Mouse (Mus musculus): ENCODE results near the gene Pla2g4a.

Gene Pla2g4a

DNA sequence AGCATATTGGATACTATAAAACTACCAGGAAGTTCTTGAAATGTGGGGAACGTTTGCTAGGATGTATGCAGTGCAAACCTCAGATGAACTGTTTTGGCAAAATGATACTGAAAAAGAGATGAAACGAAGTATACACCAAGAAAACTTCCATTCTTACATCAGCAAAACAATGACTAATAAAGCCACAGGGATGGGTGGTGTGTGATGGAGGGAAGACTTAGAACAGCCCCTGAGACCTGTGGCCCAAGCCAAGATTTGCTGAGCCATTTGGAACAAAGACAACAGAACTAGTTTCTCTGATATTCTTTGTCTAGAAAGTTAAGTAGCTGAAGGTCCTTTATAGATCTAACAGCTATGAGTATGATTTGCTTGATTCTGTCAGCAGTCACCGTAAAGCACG lies 105.5 kb downstream of the Pla2g4a start:
- in situ Hi-C loops (cut with MboI, MseI), result loop anchor here in 1 of 2 experiments (5.0 kb wide), 1 partner anchor 397 kb away; no protein-coding TSS in a partner anchor

DNA sequence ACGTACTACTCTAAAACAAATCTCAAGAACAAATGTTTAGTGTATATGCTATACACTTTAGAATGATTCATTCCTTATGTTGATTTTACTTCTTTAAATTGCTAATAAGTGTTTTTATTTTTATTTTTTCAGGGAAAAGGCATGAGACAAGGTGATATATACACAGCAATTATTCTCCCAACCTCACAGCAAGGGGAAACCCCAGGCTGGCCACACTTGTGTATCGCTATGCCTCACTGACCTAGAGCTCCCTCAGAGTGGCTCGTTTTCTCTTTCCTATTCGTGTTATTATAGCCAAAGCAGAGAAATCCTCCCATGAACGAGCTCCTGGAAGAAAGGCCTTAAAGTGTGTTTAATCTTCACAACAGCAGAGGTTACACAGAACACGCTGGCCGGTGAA lies 106.2 kb downstream of the Pla2g4a start:
- in situ Hi-C loops (cut with MboI, MseI), result loop anchor here in 1 of 2 experiments (5.0 kb wide), 1 partner anchor 397 kb away; no protein-coding TSS in a partner anchor

DNA sequence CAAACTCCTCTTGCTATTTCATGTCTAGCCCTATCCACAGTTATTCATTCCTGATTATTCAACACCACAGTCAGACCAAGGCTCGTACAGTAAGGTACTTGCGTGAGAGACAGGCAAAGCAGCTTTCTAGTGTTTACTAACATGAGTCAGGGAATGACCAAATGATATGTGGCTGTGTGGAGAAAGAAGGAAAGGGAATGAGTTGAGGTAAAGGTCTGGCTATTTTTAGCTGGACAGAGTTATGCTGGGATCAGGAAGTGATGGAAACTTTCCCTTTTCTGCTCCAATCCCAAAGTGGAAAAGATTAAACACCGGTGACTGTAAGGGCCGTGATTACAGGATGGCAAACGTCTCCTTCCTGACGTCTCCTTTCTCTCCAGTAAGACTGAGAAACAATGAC lies 114.4 kb downstream of the Pla2g4a start:
- in situ Hi-C loops (cut with MboI, MseI), result loop anchor here in 1 of 2 experiments (10.0 kb wide), 1 partner anchor 538 kb away; no protein-coding TSS in a partner anchor

DNA sequence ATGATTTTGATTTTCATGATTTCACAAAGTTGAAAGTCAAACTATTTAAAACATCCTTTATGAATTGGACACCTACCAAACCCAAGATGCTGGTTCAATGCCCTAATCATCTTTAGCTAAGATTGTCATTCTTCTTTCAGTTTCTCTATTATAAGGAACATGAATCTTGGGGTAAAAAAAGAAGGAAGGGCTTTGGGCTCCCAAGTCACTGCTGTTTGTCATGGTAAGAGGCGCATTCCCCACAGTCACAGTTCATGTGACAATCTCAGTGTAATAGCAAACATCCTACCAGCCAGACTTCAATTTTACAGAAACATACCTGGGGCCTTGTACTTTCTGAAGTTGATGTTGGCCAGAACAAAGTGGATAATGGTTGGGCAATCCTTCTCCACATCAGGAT lies 119.2 kb downstream of the Pla2g4a start:
- in situ Hi-C loops (cut with MboI, MseI), result loop anchor here in 1 of 2 experiments (10.0 kb wide), 1 partner anchor 543 kb away; no protein-coding TSS in a partner anchor

DNA sequence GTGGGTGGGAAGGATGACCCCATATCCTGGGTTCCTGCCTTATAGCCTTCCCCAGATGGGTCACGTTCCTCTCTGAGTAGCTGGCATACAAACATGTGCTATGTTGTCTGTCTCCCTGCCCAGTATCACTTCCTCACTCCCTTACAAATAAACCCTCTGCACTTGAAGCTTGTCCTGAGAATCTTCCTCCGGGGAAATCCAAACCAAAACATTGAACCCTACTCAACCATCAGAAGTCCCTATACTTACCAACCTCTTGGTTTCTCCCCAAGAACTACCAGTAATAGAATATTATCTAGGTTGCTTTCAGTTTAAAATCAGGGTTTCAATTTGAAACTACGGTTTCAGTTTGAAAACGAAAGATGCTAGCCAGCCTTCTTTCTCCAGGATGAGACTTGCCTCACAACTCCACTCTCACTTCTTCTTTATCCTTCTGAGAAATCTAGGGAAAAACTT lies 120.1 kb downstream of the Pla2g4a start:
- in situ Hi-C loops (cut with MboI, MseI), result loop anchor here in 1 of 2 experiments (10.0 kb wide), 1 partner anchor 544 kb away; no protein-coding TSS in a partner anchor

DNA sequence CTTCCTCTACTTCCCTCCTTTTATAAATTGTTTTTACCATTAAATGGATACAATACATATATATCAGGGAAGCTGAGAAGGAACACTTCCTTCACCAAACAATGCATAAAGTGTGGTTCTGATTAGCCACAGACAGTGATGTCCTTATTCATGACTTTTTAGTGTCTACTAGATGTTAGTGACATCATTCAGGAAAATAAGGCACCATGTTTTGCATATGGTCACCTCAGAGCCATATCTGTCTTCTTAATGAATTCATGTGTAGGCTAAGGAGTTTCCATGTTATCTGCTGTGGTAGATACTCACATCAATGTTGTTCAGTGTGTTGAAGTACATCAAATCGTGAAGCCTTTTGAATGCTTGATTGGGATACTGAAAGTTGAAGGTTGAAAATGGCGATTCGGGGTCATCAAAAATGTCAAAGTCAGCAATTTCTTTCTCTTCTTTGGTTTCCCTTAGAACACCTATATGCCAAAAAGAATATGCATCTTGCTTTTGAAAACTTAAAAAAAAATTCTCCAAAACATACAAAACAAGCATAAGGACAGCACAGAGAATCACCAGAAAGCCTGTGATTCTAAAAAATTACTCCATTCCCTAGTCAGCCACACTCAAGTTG lies 120.7 kb downstream of the Pla2g4a start:
- in situ Hi-C loops (cut with MboI, MseI), result loop anchor here in 1 of 2 experiments (10.0 kb wide), 1 partner anchor 544 kb away; no protein-coding TSS in a partner anchor

DNA sequence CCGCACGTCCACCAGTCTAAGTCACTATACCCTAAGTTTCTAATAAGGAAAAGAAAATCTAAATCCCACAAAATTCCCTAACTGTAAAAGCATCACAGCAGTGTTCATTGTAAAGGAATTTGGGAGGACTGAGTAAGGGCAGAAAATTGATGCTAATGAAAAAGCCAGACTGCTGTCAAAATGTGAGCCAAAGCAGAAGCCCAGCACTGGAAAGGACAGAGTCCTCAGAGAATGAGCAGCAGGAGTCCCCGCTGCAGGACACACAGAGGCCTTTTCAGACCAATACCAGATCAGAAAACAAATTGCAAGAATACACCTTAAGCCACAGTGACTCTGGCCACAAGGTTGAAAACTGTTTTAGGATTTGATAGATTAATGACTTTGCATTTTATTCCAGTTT lies 124.6 kb downstream of the Pla2g4a start:
- in situ Hi-C loops (cut with MboI, MseI), result loop anchor here in 1 of 2 experiments (5.0 kb wide), 1 partner anchor 431 kb away; no protein-coding TSS in a partner anchor

DNA sequence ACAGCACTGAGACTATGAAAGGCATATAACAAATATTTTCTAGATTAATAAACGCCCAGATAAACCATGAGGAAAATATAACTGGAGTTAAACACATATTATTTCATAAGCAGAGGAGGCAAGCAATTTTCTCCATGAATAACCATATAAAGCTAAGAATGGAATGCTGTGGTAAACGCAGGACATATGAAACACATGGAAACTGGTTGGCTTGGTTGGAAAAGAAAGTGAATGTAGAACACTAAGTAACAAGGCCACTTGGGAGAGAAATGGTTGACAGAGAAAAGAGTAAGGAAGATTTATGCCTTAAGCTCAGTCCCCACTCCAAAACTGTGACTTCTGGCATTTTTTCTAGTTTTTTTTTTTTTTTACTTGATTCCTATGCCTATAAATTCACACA lies 127.2 kb downstream of the Pla2g4a start:
- in situ Hi-C loops (cut with MboI, MseI), result loop anchor here in 1 of 2 experiments (5.0 kb wide), 1 partner anchor 428 kb away; no protein-coding TSS in a partner anchor

DNA sequence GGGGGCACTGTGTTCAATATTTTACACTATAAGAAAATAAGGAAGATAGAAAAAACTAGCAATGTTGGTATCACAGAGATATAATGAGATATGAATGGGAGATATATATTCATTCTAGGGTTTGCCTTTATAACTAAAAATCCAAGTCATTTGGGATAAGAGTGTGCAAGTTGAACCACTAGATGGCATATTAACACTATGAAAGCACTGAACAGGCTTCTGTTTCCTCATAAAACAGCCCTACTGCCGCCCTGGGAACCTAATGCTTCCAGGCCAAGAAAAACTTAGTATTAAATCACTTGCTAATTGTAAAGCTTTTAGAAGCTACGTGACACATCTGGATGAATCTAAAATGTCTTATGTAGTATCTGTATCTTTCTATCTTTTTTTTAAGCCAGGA lies 128.1 kb downstream of the Pla2g4a start:
- in situ Hi-C loops (cut with MboI, MseI), result loop anchor here in 1 of 2 experiments (5.0 kb wide), 1 partner anchor 429 kb away; no protein-coding TSS in a partner anchor

DNA sequence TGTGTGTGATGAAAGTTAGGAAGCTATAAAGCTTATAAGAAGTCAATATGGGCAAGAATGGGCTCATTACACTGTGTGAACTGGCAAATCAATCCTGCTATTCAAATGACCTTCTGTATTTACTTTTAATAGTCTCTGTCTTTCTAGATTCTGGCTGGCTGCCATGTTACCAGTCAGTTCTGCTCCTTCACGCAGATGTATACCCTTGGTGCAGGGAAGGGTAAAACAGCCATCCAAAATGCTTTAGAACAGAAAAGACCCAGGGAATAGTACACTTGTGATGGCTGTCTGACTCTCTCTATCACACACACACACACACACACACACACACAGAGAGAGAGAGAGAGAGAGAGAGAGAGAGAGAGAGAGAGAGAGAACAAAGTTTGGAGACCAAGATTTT lies 128.6 kb downstream of the Pla2g4a start:
- in situ Hi-C loops (cut with MboI, MseI), result loop anchor here in 1 of 2 experiments (5.0 kb wide), 1 partner anchor 430 kb away; no protein-coding TSS in a partner anchor

DNA sequence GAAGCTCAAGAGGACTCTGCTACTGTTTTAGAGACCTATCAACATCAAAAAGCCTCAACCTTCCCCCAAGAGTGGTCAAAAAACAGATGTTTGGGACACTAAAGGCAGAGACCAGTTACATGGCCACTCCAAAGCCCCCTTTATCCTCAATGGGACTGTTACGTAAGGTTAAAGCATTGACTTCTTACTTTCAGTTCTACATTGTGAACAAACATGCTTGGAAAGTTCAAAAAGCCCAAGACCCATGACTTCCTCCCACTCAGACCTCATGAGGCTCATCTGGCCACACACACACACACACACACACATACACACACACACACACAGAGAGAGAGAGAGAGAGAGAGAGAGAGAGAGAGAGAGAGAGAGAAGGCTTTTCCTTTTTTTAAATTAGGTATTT lies 130.0 kb downstream of the Pla2g4a start:
- in situ Hi-C loops (cut with MboI, MseI), result loop anchor here in 1 of 2 experiments (5.0 kb wide), 1 partner anchor 431 kb away; no protein-coding TSS in a partner anchor

DNA sequence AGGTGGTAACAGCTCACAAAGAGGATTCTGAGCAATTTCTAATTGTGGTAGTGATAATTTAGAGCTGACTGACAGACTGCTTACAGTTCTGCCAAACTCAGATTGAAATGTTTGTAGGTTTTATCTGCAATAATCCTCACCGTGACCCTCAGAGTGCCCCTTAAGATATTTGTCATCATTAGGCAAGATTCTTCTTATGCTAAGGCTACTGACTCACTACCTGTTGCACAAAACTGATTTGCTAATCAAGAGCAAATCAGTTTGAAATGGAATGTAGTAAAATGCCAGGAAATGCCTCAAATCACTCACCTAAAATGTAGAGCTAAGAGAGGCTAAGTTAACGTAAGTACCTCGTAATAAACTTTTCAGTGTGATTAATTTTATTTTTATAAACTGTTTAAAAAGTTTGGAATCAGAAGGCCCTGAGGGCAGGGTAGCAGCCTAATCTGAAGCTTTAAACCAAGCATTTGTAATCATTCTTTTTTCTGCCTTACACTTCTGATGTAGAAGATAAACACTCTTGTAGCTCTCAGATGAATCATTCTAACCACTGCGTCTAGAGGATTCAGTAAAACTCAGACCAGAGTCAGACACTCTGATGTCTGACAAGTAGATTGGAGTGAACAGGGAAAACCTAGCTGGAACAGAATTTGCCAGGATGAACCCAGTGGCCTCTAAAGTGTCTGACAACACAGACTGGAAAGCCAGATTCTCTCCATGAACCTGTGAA lies 147.3 kb downstream of the Pla2g4a start:
- in situ Hi-C loops (cut with MboI, MseI), result no loop called here

DNA sequence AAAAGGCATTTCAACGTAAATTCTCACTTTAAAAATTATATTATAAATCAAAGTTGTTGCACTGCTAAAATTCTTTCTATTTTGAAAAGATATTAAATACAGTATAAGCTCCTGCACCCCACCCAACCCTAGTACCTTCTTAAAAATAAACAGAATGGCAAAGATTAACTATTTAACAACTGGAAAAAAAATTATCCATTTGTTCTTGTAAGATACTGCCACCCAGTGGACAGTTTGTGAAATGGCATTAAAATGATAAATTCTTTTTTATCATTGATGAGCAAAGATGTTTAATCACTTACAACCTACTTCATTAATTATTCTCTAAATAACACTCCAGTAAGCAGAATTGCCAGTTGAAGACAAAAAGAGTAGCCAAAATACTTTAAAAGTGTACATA lies 151.6 kb downstream of the Pla2g4a start:
- in situ Hi-C loops (cut with MboI, MseI), result no loop called here
